Mouse (Mus musculus): ENCODE data around the gene Vgll4. TPM values are rescaled to one million over a fixed set of nuclear protein-coding genes. Genes with fewer than 3 reads are reported as not detected.

Vgll4 gene
- 275 TPM for polyA plus RNA-seq (2017; shearing (Covaris generic))

DNA sequence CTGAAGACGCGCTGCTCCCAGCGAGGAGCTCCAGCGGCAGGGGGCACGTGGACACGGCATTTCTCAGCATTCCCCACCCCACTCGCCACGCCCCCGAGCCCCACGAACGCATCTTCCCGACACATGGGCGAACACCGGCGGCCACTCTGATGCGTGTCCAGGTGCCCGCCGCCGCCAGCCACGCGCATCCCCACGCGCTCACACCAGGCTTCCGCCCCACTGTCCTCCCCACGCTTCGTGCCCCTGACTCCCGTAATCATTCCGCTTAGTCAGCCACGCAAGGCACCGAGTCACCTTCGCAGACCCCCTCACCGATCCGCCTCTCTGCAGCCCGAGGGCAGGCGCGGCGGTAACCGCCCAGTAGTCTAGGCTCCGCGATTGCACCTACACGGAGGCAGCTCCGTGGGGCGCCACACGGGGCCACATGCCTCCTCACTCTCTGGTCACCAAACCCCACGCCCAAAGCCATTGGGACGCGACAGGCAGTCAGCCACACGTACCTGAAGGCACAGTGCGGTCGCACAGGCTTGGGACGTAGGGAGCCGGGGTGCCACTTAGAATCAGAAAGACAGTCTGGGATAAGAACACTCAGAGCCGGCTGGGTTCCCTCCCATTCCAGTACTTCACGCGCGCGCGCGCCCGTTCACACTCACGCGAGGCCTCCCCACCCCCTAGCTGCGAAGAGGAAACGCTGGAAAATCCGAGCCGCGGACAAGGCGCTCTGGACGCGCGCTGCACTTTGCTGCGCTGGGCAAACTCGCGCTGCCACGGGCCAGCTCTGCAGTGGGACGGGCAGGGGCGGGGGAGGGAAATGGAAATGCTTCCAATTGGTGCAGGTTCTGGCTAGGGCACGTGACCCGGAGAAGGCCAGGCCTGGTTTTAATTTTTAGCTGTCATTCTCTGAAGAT is at the start of gene Vgll4:
Gene Vgll4 (minus strand): TSS at position 782 of the 908 bp plus-strand sequence.

Other genes starting within 250 kb of the Vgll4 start
- 32.5 TPM for gene Tamm41, start 67.9 kb upstream of the Vgll4 start, polyA plus RNA-seq (2017; shearing (Covaris generic))
- not detected for gene Syn2, start 164.9 kb upstream of the Vgll4 start, polyA plus RNA-seq (2017; shearing (Covaris generic))